Mouse (Mus musculus) ES-E14 (cell line): ENCODE measurements around the gene Fahd1.

Experiments
- CHD2 ChIP-seq: IDR thresholded peaks from 2 replicates; pipeline ENCODE4 v1.6.1; 2014; ENCODE audit warnings: mild to moderate bottlenecking, low read depth, low read length, inconsistent platforms
- HCFC1 ChIP-seq: IDR thresholded peaks from 2 replicates; pipeline ENCODE4 v1.6.1; 2012; ENCODE audit warnings: low read length, inconsistent platforms, borderline replicate concordance; ENCODE audit not compliant: insufficient read depth
- MAFK ChIP-seq: IDR thresholded peaks from 2 replicates; pipeline ENCODE4 v1.6.1; 2014; ENCODE audit warnings: mild to moderate bottlenecking, low read depth, low read length, inconsistent platforms; ENCODE audit not compliant: insufficient read depth
- ZC3H11A ChIP-seq: IDR thresholded peaks from 2 replicates; pipeline ENCODE4 v1.6.1; 2012; ENCODE audit warnings: low read depth, mild to moderate bottlenecking, inconsistent platforms, low read length, borderline replicate concordance

DNA sequence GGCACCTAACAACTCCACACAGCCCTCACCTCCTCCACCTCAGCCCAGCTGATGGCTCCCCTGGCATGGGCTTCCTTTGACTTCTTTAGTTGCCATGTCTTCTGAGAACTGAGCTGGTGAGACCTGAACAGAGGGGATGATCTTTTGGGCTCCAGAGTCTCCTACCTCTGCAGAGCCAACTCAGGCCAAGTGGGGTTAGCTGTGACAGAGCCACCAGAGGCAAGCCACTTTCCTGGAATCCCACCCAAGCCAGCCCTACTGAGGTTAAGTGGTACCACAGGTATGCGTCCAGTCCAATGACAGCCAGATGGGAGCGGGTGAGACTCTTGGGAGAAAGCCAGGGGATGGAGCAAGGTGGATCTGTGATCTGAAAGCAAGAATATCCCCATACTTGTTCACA is 43.1 kb upstream of the Fahd1 start:
- TF ChIP-seq MAFK (no peak), ZC3H11A (no peak), HCFC1 (no peak), CHD2 (no peak)
